Mouse (Mus musculus): Measurements from ENCODE around the gene Bcl10.

DNA sequence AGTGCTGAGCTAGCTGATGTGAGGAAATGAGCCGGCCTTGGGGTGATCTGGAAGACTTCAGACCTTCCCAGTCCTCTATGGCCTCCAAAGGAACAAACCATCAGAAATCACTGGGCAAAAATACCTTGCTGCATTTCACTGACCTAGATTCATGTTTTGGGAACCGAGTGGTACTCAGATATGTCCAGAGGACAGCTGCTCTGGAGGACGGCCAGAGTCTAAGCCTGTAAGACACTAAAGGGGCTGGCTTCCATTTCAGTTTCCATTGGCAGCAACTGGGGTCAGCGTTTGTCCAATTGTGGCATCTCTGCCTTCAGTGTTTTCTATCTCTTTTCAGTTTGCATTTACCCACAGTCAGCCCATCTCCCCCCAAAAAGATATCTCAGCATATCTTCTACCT, 48.5 kb upstream of the Bcl10 start:
- TF ChIP-seq POLR2A (IDR thresholded peaks at IDR 0.05; ENCODE audit: borderline replicate concordance, extremely low read depth, low read depth, low read length), result no peak
- no peak for TF ChIP-seq CTCF (IDR thresholded peaks at IDR 0.05; ENCODE audit: insufficient read depth, low read length)

Measured in lung, adult 2 months (tissue).